Mouse (Mus musculus) lung, embryonic 14.5 days (tissue): ENCODE data around the gene 9930104L06Rik. TPM values are rescaled to one million over a fixed set of nuclear protein-coding genes. Genes with fewer than 3 reads are reported as not detected.

Experiments
- ATAC-seq: fragments of 200-750 bp; cut with Nextera tagmentation; 2 replicates; pipeline ENCODE4 v1.8.0; 2017; ENCODE audit warnings: mild to moderate bottlenecking, moderate TSS enrichment, moderate library complexity; ENCODE audit not compliant: insufficient read depth
- DNase-seq: peaks from one replicate; pipeline ENCODE4 v3.0.0-alpha.2; 2015
- H3K27ac ChIP-seq: fragments of 300-500 bp; sonication (generic); 2 replicates; pipeline ENCODE4 v1.5.1; 2014; ENCODE audit warnings: low read depth, mild to moderate bottlenecking, moderate library complexity
- H3K27me3 ChIP-seq: fragments of 300-500 bp; sonication (generic); 2 replicates; pipeline ENCODE4 v1.6.1; 2014; ENCODE audit warnings: low read length, control low read depth; ENCODE audit not compliant: insufficient read depth
- H3K36me3 ChIP-seq: fragments of 300-500 bp; sonication (generic); 2 replicates; pipeline ENCODE4 v1.6.1; 2014; ENCODE audit warnings: control low read depth; ENCODE audit not compliant: insufficient read depth
- H3K4me1 ChIP-seq: fragments of 300-500 bp; sonication (generic); 2 replicates; pipeline ENCODE4 v1.6.1; 2014; ENCODE audit warnings: antibody characterized with exemption, control low read depth; ENCODE audit not compliant: insufficient read depth
- H3K4me2 ChIP-seq: fragments of 300-500 bp; sonication (generic); 2 replicates; pipeline ENCODE4 v1.6.1; 2014; ENCODE audit warnings: mild to moderate bottlenecking
- H3K4me3 ChIP-seq: fragments of 300-500 bp; sonication (generic); 2 replicates; pipeline ENCODE4 v1.5.1; 2014; ENCODE audit warnings: low read depth, low read length
- H3K9ac ChIP-seq: fragments of 300-500 bp; sonication (generic); 2 replicates; pipeline ENCODE4 v1.6.1; 2014
- H3K9me3 ChIP-seq: fragments of 300-500 bp; sonication (generic); 2 replicates; pipeline ENCODE4 v1.6.1; 2016; ENCODE audit warnings: low read depth, low read length, control low read depth
- CTCF ChIP-seq: IDR thresholded peaks from 2 replicates; pipeline ENCODE4 v1.5.1; 2016; ENCODE audit warnings: antibody characterized with exemption, low read depth
- WGBS: fragments of 180-500 bp; shearing (Covaris S2); extraction: QIAGEN DNeasy Blood & Tissue Kit; methylation state at CpG from one replicate; pipeline ENCODE4 v1.1.7; 2014; 5-methylcytosine and 5-hydroxymethylcytosine counted together
- polyA plus RNA-seq: library from polyadenylated mRNA; unstranded; fragments of >200 nt; fragmentation: Nextera tagmentation; extraction: Ambion mirVana; gene quantifications from 2 replicates; pipeline ENCODE4 v1.2.1, GENCODE M21; 2014

The 9930104L06Rik gene
- polyA plus RNA-seq, result 3.6 and 3.9 TPM in 2 replicates

GRCm38 (mm10) chr4:124936613-124937471, at the start of gene 9930104L06Rik:
Gene 9930104L06Rik, plus strand, starts transcription at chr4:124937048.
- peak within 1 kb of the TSS; percentile 82 for H3K4me2 ChIP-seq
- peak within 1 kb of the TSS; percentile 42; the same call in 1 of the 2 replicates for H3K27ac ChIP-seq
- H3K4me1 ChIP-seq, result peaks cover 7% of the 10 kb centered on the region; the same call in 1 of the 2 replicates
- H3K27me3 ChIP-seq, result no peaks in the 10 kb centered on the region
- H3K36me3 ChIP-seq, result peaks cover 32% of the 10 kb centered on the region
- peak; percentile 100 for ATAC-seq
- no peaks in the 10 kb centered on the region for H3K9me3 ChIP-seq
- peak within 1 kb of the TSS; percentile 88 for H3K4me3 ChIP-seq
- H3K9ac ChIP-seq, result peak within 1 kb of the TSS; percentile 86
- no peak for TF ChIP-seq CTCF
- peak; percentile 99 for DNase-seq
- WGBS, result under 1% methylated on average over 52 of the region's 52 CpGs

GRCm38 (mm10) chr4:124888702-124889101, 48.1 kb upstream of the 9930104L06Rik start:
- Histone ChIP-seq H3K4me2 (no peak overlapping the region), H3K27me3 (peaks cover 44% of the 10 kb centered on the region), H3K9me3 (no peaks in the 10 kb centered on the region), H3K36me3 (no peaks in the 10 kb centered on the region), H3K27ac (no peak overlapping the region), H3K4me1 (no peaks in the 10 kb centered on the region), H3K9ac (no peak overlapping the region), H3K4me3 (no peak overlapping the region)
- no peak for TF ChIP-seq CTCF
- ATAC-seq (no peak), DNase-seq (no peak)
- WGBS, result 66% methylated on average over 7 of the region's 7 CpGs

GRCm38 (mm10) chr4:124889935-124890334, 46.9 kb upstream of the 9930104L06Rik start:
- Histone ChIP-seq H3K4me2 (no peak overlapping the region), H3K4me3 (no peak overlapping the region), H3K27ac (no peak overlapping the region), H3K36me3 (no peaks in the 10 kb centered on the region), H3K9ac (no peak overlapping the region), H3K27me3 (peaks cover 53% of the 10 kb centered on the region), H3K4me1 (no peaks in the 10 kb centered on the region), H3K9me3 (no peaks in the 10 kb centered on the region)
- no peak for TF ChIP-seq CTCF
- WGBS, result 77% methylated on average over 2 of the region's 2 CpGs
- no peak for ATAC-seq
- no peak for DNase-seq

- no peaks in the 10 kb centered on the region for H3K9me3 ChIP-seq
- no peak overlapping the region for H3K9ac ChIP-seq
- H3K27me3 ChIP-seq, result peaks cover 56% of the 10 kb centered on the region
- TF ChIP-seq CTCF, result no peak
- no peak overlapping the region for H3K4me3 ChIP-seq
- DNase-seq (no peak), ATAC-seq (no peak)
- H3K4me1 ChIP-seq, result no peaks in the 10 kb centered on the region
- no peak overlapping the region for H3K27ac ChIP-seq
- no peak overlapping the region for H3K4me2 ChIP-seq
- 69% methylated on average over 5 of the region's 5 CpGs for WGBS
- H3K36me3 ChIP-seq, result no peaks in the 10 kb centered on the region
Observed at GRCm38 (mm10) chr4:124890831-124891230, 46.0 kb upstream of the 9930104L06Rik start.

GRCm38 (mm10) chr4:124893769-124894168, 43.1 kb upstream of the 9930104L06Rik start:
- WGBS, result 37% methylated on average over 6 of the region's 6 CpGs
- H3K27ac ChIP-seq, result no peak overlapping the region
- ATAC-seq, result no peak
- H3K27me3 ChIP-seq, result peaks cover 56% of the 10 kb centered on the region
- no peaks in the 10 kb centered on the region for H3K4me1 ChIP-seq
- no peak overlapping the region for H3K4me3 ChIP-seq
- H3K9me3 ChIP-seq, result no peaks in the 10 kb centered on the region
- no peak overlapping the region for H3K9ac ChIP-seq
- no peak overlapping the region for H3K4me2 ChIP-seq
- H3K36me3 ChIP-seq, result no peaks in the 10 kb centered on the region
- DNase-seq, result no peak
- TF ChIP-seq CTCF, result no peak

- no peaks in the 10 kb centered on the region for H3K9me3 ChIP-seq
- peak overlapping the region; percentile 62 for H3K4me2 ChIP-seq
- DNase-seq (peak; percentile 20), ATAC-seq (no peak)
- WGBS, result 2% methylated on average over 83 of the region's 83 CpGs
- H3K4me3 ChIP-seq, result peak overlapping the region; percentile 35
- H3K4me1 ChIP-seq, result no peaks in the 10 kb centered on the region
- H3K9ac ChIP-seq, result no peak overlapping the region
- H3K36me3 ChIP-seq, result no peaks in the 10 kb centered on the region
- TF ChIP-seq CTCF, result no peak
- H3K27me3 ChIP-seq, result peaks cover 61% of the 10 kb centered on the region
- H3K27ac ChIP-seq, result no peak overlapping the region
Observed at GRCm38 (mm10) chr4:124894508-124895428, 42.1 kb upstream of the 9930104L06Rik start.
